Mouse (Mus musculus) embryonic facial prominence, embryonic 15.5 days (tissue): ENCODE results near the gene Hoxa5. TPM values are rescaled to one million over a fixed set of nuclear protein-coding genes. Genes with fewer than 3 reads are reported as not detected.

Experiments
- ATAC-seq: fragments of 200-750 bp; cut with Nextera tagmentation; 2 replicates; pipeline ENCODE4 v1.8.0; 2017; ENCODE audit warnings: low read depth, moderate TSS enrichment; ENCODE audit not compliant: insufficient number of reproducible peaks, low FRiP score, low TSS enrichment
- H3K27ac ChIP-seq: fragments of 300-500 bp; sonication (generic); replicated peaks from 2 replicates; pipeline ENCODE4 v1.5.1; 2015; ENCODE audit warnings: mild to moderate bottlenecking, inconsistent platforms
- H3K27me3 ChIP-seq: fragments of 300-500 bp; sonication (generic); 2 replicates; pipeline ENCODE4 v1.6.1; 2015; ENCODE audit warnings: inconsistent platforms
- H3K36me3 ChIP-seq: fragments of 300-500 bp; sonication (generic); 2 replicates; pipeline ENCODE4 v1.6.1; 2015; ENCODE audit warnings: mild to moderate bottlenecking, inconsistent platforms
- H3K4me1 ChIP-seq: fragments of 300-500 bp; sonication (generic); 2 replicates; pipeline ENCODE4 v1.6.1; 2015; ENCODE audit warnings: inconsistent platforms
- H3K4me2 ChIP-seq: fragments of 300-500 bp; sonication (generic); replicated peaks from 2 replicates; pipeline ENCODE4 v1.6.1; 2015; ENCODE audit warnings: mild to moderate bottlenecking, inconsistent platforms
- H3K4me3 ChIP-seq: fragments of 300-500 bp; sonication (generic); replicated peaks from 2 replicates; pipeline ENCODE4 v1.5.1; 2015; ENCODE audit warnings: mild to moderate bottlenecking, inconsistent platforms
- H3K9ac ChIP-seq: fragments of 300-500 bp; sonication (generic); 2 replicates; pipeline ENCODE4 v1.6.1; 2015; ENCODE audit warnings: inconsistent platforms
- H3K9me3 ChIP-seq: fragments of 300-500 bp; sonication (generic); replicated peaks from 2 replicates; pipeline ENCODE4 v1.6.1; 2016; ENCODE audit warnings: inconsistent platforms
- WGBS: fragments of 180-500 bp; shearing (Covaris S2); methylation state at CpG from one replicate; pipeline ENCODE4 v1.1.7; 2015; 5-methylcytosine and 5-hydroxymethylcytosine counted together
- polyA plus RNA-seq: library from polyadenylated mRNA; unstranded; fragments of >200 nt; fragmentation: Nextera tagmentation; extraction: Ambion mirVana; gene quantifications from 2 replicates; pipeline ENCODE4 v1.2.1, GENCODE M21; 2015

Gene Hoxa5
- polyA plus RNA-seq, 1 experiment from 2014 or later = 0.39 TPM

DNA sequence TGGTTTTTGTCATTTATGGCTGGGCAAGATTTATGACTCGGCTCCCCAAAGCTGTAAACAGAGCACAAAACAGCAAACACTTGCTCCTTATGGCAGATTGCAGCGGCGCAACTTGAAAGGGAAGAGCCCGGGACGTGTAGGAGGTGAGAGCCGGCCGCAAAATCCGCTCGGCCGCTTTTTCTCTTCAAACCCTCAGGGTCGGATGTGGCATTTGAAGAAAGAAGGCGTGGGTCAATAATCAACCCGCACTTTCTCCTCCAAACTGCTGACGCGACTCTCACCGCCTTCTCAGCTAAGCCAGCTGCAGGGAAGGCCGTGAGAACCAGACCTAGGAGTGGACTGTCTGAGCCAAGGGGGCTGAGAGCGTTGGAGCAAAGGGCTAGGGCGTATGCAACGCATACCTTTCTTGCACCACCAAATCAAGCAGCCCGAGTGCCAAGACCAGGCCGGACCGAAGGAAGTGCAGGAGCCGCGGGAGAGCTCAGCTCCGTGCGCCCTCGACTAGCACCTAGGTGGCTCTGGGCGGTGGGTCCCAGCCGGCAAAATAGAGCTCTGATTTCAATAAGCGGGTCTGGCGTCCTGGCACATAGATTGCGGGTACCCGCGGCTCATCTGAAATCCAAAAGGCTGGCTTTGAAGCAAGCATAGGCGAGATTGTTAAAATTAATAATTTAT is 27.2 kb downstream of the Hoxa5 start, which contains the start of gene 5730596B20Rik:
Gene 5730596B20Rik, plus strand, starts transcription at position 438 of the 675 bp plus-strand sequence.
- H3K27ac ChIP-seq = no peak within 1 kb of the TSS
- no peaks in the 10 kb centered on the region for H3K9me3 ChIP-seq
- 2% methylated on average over 36 of the region's 36 CpGs for WGBS
- H3K9ac ChIP-seq = no peak within 1 kb of the TSS
- H3K4me3 ChIP-seq = no peak within 1 kb of the TSS
- H3K36me3 ChIP-seq = no peaks in the 10 kb centered on the region
- peaks cover 99% of the 10 kb centered on the region for H3K27me3 ChIP-seq
- ATAC-seq = no peak
- no peak within 1 kb of the TSS for H3K4me2 ChIP-seq
- peaks cover 7% of the 10 kb centered on the region for H3K4me1 ChIP-seq

DNA sequence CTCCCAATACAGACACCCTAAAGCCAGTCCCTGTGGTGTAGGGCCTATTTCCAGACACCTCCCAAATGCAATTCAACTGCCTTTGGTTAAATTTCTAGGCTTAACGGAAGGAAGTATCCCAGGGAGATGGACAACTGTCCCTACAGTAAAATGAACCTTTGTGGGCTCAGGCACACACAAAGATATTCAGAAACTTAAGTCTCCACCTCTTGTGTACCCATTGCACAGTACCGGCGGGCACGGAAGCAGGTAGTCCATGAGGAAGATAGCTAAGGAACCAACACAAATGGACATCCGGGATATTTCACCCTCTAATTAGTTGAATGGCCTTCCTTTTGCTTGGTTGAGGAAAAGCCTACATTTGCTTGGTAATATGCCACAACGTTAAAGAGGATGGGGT is 28.0 kb downstream of the Hoxa5 start:
- Histone ChIP-seq H3K4me3 (no peak overlapping the region), H3K4me1 (peaks cover 8% of the 10 kb centered on the region), H3K36me3 (no peaks in the 10 kb centered on the region), H3K4me2 (no peak overlapping the region), H3K9me3 (no peaks in the 10 kb centered on the region), H3K27ac (no peak overlapping the region), H3K9ac (no peak overlapping the region), H3K27me3 (peaks cover 99% of the 10 kb centered on the region)
- WGBS = 3% methylated on average over 6 of the region's 6 CpGs
- ATAC-seq = no peak

DNA sequence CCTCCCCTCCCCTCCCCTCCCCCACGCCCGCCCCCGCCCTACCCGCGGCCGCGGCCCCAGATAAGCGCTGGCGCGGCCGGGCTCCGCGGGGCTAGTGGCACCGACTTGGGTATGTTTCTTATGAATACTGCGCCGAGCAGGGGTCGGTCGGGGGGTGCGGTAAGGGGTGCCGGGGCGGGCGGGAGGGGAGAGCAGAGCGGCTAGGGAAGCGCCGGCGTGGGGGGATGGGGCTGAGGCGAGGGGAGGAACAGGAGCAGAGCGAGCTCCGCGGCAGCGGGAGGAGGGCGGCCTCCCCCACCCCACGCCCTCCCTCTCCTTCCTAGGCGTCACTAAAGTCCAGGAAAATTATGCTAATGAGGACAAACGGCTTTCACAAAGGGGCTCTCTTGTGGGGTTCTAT is 28.5 kb downstream of the Hoxa5 start:
- Histone ChIP-seq H3K9ac (no peak overlapping the region), H3K4me3 (peak overlapping the region; percentile 16), H3K36me3 (no peaks in the 10 kb centered on the region), H3K4me1 (peaks cover 8% of the 10 kb centered on the region), H3K4me2 (no peak overlapping the region), H3K27me3 (peaks cover 99% of the 10 kb centered on the region), H3K9me3 (no peaks in the 10 kb centered on the region), H3K27ac (no peak overlapping the region)
- no peak for ATAC-seq
- 2% methylated on average over 20 of the region's 35 CpGs for WGBS

DNA sequence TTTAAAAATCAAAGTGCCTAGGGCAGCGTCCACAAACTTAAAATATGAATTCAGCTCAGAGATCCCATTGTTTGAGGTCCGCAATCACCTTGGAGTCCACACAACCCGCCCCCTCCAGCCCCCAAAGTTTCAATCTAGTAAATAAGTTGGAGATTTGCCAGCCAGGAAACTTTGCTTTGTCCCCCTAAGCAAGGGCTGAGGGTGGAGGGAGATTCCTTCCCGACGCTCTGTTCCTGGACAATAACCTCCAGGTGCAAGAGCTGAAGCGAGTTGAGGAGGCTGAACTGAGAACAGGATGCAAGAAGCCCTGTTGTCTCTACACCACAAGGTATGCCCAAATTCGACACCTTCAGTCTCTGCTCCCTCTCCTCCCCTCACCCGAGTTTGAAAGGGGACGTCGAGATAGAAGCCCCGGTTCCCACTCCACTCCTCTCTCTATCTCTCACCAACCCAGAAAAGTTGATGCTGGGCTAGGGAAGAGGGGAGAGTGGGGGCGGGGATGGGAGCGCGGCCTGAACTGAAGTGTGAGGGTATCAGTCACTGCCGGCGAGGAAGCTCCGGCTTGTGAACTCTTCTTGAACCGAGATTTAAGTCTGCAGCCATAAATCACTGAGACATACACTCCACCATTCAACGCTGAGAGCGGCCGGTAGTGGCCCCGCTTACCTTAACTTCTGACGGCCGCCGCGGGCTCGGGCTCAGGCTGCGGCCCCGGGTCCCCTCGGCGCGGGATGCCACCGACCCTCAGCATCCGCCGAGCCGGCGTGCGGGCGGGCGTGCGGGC is 29.2 kb downstream of the Hoxa5 start:
- H3K4me3 ChIP-seq = peak overlapping the region; percentile 16
- peaks cover 8% of the 10 kb centered on the region for H3K4me1 ChIP-seq
- H3K27me3 ChIP-seq = peaks cover 99% of the 10 kb centered on the region
- no peaks in the 10 kb centered on the region for H3K9me3 ChIP-seq
- H3K4me2 ChIP-seq = no peak overlapping the region
- 1% methylated on average over 41 of the region's 41 CpGs for WGBS
- no peak overlapping the region for H3K9ac ChIP-seq
- no peak for ATAC-seq
- H3K27ac ChIP-seq = no peak overlapping the region
- no peaks in the 10 kb centered on the region for H3K36me3 ChIP-seq

DNA sequence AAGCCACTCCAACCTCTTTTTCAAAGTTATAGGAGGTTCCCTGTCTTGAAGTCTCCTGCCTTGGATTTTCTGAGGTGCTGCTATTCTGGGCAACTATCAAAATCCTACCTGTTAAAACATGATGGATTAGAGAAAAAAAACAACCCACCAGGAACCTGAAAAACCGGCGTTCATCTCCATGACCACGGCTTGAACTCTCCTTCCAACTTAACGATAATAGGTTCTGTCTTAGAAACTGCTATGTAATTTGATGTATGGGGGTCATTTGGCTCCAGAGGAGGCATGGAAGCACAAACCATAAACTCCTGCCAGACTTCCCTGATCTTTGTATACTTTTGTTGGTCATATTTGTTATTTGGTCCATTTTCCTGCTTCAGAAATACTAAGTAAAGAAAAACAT is 30.7 kb downstream of the Hoxa5 start:
- no peaks in the 10 kb centered on the region for H3K36me3 ChIP-seq
- no peak overlapping the region for H3K4me3 ChIP-seq
- H3K9ac ChIP-seq = no peak overlapping the region
- H3K4me1 ChIP-seq = peaks cover 11% of the 10 kb centered on the region
- ATAC-seq = no peak
- H3K9me3 ChIP-seq = no peaks in the 10 kb centered on the region
- no peak overlapping the region for H3K27ac ChIP-seq
- H3K4me2 ChIP-seq = no peak overlapping the region
- H3K27me3 ChIP-seq = peaks cover 96% of the 10 kb centered on the region
- WGBS = 3% methylated on average over 4 of the region's 4 CpGs

DNA sequence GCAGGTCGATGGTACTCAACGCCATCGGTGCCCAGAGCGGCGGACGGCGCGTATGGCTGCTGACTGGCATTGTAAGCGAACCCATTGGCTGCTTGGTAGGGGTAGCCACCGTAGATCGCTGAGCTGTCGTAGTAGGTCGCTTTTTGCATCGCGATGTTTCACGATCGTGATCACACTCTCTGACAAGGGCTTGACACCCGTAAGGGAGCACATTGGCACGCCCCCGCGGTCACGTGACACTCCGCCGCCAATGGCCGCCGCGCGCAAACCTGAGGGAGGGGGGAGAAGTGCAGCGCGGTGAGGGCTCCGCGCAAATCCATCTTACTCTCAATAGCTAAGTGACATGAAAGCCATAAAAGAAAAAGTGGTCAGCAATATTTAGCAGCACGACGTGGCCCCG is 31.9 kb downstream of the Hoxa5 start:
- Histone ChIP-seq H3K4me3 (peak overlapping the region; percentile 25), H3K4me2 (peak overlapping the region; percentile 37), H3K36me3 (no peaks in the 10 kb centered on the region), H3K9me3 (no peaks in the 10 kb centered on the region), H3K4me1 (peaks cover 11% of the 10 kb centered on the region), H3K27ac (no peak overlapping the region), H3K9ac (no peak overlapping the region), H3K27me3 (peaks cover 96% of the 10 kb centered on the region)
- WGBS = under 1% methylated on average over 35 of the region's 35 CpGs
- ATAC-seq = peak; percentile 54; the same call in 1 of the 2 replicates

DNA sequence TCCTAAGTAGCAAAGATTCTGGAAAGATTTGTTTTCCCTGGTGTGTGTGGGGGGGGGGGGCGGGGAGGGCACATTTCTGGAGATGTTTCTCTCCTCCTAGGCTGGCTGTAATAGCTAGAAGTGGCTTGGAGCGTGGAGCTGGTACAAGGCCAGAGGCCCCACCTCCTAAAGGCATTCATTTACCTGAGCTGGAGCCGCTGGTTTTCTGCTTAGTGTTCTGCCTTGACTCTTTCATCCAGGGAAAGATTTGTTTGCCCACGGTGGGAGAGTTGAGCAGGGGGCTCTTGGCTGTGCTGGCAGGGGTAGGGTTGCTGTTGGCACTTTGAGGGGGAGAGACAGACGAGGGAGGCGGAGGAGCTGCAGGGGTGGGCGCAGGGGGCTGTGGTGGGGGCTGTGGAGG is 32.4 kb downstream of the Hoxa5 start:
- H3K36me3 ChIP-seq = no peaks in the 10 kb centered on the region

DNA sequence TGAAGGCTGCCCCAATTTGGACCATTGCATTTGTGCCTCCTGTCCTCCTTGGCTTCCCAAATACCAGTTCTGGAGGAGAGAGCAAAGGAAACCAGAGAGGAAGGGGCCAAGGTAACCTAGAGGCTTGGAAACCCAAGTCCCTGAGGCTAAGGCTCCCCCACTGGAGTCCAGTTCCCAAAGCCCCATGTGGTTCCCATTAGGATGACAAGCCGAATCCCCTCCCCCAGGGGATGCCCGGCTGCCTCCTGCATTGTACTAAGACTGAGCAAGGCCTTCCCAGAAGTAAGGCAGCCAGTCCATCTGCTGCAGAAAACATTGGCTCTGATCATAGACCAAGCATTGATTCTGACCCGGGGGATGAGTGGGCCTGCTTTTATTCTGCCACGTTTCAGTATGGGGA is 33.1 kb downstream of the Hoxa5 start:
- Histone ChIP-seq H3K9ac (no peak overlapping the region), H3K4me3 (no peak overlapping the region), H3K4me2 (no peak overlapping the region), H3K4me1 (peaks cover 11% of the 10 kb centered on the region), H3K36me3 (no peaks in the 10 kb centered on the region), H3K27ac (no peak overlapping the region), H3K27me3 (peaks cover 96% of the 10 kb centered on the region), H3K9me3 (no peaks in the 10 kb centered on the region)
- WGBS = 16% methylated on average over 4 of the region's 4 CpGs
- ATAC-seq = no peak

More for the DNA sequence above, 32.4 kb downstream of the Hoxa5 start:
- ATAC-seq = no peak; the same call in 1 of the 2 replicates
- Histone ChIP-seq H3K4me2 (peak overlapping the region; percentile 37; the same call in 1 of the 2 replicates), H3K27me3 (peaks cover 96% of the 10 kb centered on the region), H3K9ac (no peak overlapping the region), H3K4me1 (peaks cover 11% of the 10 kb centered on the region), H3K27ac (no peak overlapping the region), H3K4me3 (peak overlapping the region; percentile 25; the same call in 1 of the 2 replicates), H3K9me3 (no peaks in the 10 kb centered on the region)
- WGBS = 8% methylated on average over 7 of the region's 7 CpGs

DNA sequence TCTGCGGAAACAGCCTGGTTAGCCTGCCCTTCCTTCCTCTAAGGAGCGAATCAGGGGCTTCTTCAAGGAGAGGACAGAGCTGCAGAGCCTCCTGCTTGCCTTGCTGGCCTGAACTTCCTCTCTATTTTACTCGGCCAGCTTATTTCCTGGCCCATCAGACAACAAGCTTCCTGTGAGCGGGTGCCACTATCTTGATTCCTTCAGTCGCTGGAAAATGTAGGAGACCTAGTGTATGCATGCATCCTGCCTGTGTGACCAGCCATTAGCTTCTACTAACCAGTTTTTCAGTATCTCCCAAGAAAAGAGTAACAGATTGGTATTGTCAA is 33.5 kb downstream of the Hoxa5 start:
- H3K9ac ChIP-seq = no peak overlapping the region
- peaks cover 11% of the 10 kb centered on the region for H3K4me1 ChIP-seq
- H3K36me3 ChIP-seq = no peaks in the 10 kb centered on the region
- H3K27me3 ChIP-seq = peaks cover 96% of the 10 kb centered on the region
- ATAC-seq = no peak
- H3K9me3 ChIP-seq = no peaks in the 10 kb centered on the region
- H3K27ac ChIP-seq = no peak overlapping the region
- no peak overlapping the region for H3K4me3 ChIP-seq
- 15% methylated on average over 5 of the region's 5 CpGs for WGBS
- H3K4me2 ChIP-seq = no peak overlapping the region

DNA sequence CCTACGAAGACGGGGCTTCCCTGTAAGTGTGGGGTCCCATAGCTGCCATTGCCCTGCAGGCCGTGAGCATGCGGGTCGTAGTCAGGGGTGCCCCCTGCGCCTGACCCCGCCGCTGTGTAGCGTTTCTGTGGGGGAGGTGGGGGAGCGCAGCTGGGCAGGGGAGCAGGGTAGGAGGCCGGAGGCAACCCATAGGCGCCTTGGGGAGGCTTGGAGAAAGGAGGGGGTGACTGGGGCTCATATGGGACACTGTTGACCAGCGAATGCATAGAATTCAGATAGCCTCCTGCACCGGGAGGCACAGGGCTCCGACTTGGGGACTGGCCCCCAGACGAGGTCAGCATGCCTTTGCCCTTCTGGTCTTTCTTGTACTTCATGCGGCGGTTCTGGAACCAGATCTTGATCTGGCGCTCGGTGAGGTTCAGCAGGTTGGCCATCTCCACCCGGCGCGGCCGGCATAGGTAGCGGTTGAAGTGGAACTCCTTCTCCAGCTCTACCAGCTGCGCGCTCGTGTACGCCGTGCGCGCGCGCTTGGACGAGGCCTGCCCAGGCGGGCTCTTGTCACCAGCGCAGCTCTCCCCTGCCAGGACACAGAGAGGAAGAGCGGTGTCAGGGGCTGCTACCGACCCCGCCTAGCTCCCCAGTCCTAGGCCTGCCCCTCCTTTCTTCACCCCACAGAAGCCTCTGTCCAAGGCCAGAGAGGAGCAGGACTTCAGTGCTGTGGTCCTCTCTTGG is 34.1 kb downstream of the Hoxa5 start:
- WGBS = 8% methylated on average over 40 of the region's 40 CpGs
- Histone ChIP-seq H3K4me1 (peaks cover 11% of the 10 kb centered on the region), H3K4me2 (no peak overlapping the region), H3K9me3 (no peaks in the 10 kb centered on the region), H3K27me3 (peaks cover 96% of the 10 kb centered on the region), H3K36me3 (no peaks in the 10 kb centered on the region), H3K4me3 (no peak overlapping the region), H3K9ac (no peak overlapping the region), H3K27ac (no peak overlapping the region)
- ATAC-seq = no peak

DNA sequence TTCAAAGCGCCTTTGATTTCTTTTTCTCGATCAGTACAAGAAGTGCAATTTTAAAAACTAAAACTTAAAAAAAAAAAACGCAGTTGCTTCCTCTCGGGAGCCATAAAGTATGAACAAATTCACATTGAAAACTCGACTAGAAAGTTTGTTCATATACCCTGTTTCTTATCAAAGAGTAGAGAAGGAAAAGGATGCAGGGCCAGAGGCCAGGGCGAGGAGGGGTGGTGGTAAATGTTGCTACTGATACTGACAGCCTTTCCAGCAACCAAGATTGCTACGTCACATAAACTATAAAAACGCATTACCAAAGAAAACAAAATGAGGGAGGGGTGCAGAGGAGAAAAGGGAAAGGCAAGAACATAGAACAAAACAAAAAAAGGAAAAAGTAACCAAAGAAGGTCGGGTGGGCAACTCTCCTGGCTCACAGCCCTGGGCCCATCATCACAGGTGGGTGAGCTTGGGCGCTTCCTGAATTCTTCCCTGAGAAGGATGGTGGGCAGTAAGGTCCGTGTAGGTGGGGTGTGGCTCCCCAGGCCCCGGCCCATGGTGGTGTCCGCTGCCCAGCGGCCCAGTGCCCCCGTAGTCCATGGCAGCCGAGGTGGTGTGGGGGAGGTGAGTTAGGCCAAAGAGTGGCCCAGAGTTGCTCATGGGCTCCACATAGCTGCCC is 34.8 kb downstream of the Hoxa5 start:
- H3K27ac ChIP-seq = no peak overlapping the region
- H3K9ac ChIP-seq = no peak overlapping the region
- peaks cover 96% of the 10 kb centered on the region for H3K27me3 ChIP-seq
- peaks cover 11% of the 10 kb centered on the region for H3K4me1 ChIP-seq
- no peak for ATAC-seq
- H3K36me3 ChIP-seq = no peaks in the 10 kb centered on the region
- no peak overlapping the region for H3K4me3 ChIP-seq
- H3K4me2 ChIP-seq = no peak overlapping the region
- WGBS = 8% methylated on average over 16 of the region's 16 CpGs
- no peaks in the 10 kb centered on the region for H3K9me3 ChIP-seq
